Mouse (Mus musculus): ENCODE data around the gene Spint3. TPM values are rescaled to one million over a fixed set of nuclear protein-coding genes. Genes with fewer than 3 reads are reported as not detected.

Spint3 gene
- not detected in 2 replicates for polyA plus RNA-seq (2012; rRNA removed; ENCODE audit: low replicate concordance)

GRCm38 (mm10) chr2:164573359-164573758 lies at the start of gene Spint3:
TSS of gene Spint3 (minus strand) at chr2:164573459.

DNA sequence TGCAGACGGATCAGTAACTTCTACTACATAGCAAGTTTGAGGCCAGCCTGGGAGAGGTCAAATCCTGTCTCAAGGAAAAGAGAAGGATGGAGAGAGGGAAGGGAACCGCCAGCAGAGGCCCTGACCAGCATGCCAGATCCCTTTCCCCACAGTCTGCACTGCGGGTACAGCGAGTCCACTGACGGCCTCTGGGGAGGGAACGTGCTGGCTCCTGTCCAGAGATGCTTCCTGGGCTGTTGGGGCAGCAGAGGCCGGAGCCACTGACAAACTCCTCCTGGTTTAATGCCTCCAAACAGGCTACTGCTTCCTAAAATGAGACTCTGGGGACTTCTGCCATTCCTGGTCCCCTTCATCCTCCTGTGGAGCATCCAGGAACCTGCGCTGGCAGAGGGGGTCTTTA lies 40.2 kb upstream of the Spint3 start, which contains the start of the genes Wfdc6b and Wfdc8:
Wfdc6b (plus strand) TSS at position 52 of the 400 bp plus-strand sequence.
Wfdc8 (minus strand) TSS at position 156 of the 400 bp plus-strand sequence.

DNA sequence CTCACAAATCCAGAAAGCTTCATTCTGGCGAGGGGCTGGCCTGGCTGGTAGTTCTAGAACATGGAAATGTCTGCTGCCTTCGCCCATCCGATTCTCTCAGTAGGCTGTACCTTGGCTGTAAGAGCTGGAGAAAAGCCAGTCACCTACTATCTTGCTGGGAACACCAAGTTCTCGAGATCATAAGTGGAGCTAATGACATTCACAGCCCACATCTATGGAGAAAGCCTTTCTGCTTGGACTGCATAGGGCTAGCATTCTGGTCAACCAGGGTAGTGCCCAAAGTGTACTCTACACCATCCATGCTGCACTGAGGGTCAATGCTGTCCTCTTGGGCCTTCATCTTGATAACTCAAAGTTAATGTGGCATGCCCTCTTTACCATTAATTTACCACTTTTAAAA lies 20.2 kb upstream of the Spint3 start, which contains the start of gene Eppin:
Eppin (minus strand) TSS at position 101 of the 400 bp plus-strand sequence.

GRCm38 (mm10) chr2:164585025-164585725 lies 11.9 kb upstream of the Spint3 start, which contains the start of gene Wfdc6a:
TSS of gene Wfdc6a (minus strand) at chr2:164585447.

GRCm38 (mm10) chr2:164562391-164563188 lies 10.7 kb downstream of the Spint3 start, which contains the start of gene Wfdc2:
TSS of gene Wfdc2 (plus strand) at chr2:164562413.

Other genes with a start within 250 kb of the Spint3 start
- not detected in 2 replicates for gene Svs5, start 240.7 kb downstream of the Spint3 start, polyA plus RNA-seq (2012; rRNA removed; ENCODE audit: low replicate concordance)
- gene Slpi, start 184.4 kb downstream of the Spint3 start, polyA plus RNA-seq (2012; rRNA removed; ENCODE audit: low replicate concordance): 9.0 and 13.9 TPM in 2 replicates
- gene Rbpjl, start 170.3 kb downstream of the Spint3 start, polyA plus RNA-seq (2012; rRNA removed; ENCODE audit: low replicate concordance): 0.17 and 70.7 TPM in 2 replicates
- gene Matn4, start 168.3 kb downstream of the Spint3 start, polyA plus RNA-seq (2012; rRNA removed; ENCODE audit: low replicate concordance): 0.81 and 1.6 TPM in 2 replicates
- gene Sdc4, start 129.6 kb downstream of the Spint3 start, polyA plus RNA-seq (2012; rRNA removed; ENCODE audit: low replicate concordance): 26.7 and 44.6 TPM in 2 replicates
- gene Sys1, start 116.5 kb downstream of the Spint3 start, polyA plus RNA-seq (2012; rRNA removed; ENCODE audit: low replicate concordance): 289 and 485 TPM in 2 replicates
- 34.5 and 97.9 TPM in 2 replicates for gene Gm20458, start 112.5 kb downstream of the Spint3 start, polyA plus RNA-seq (2012; rRNA removed; ENCODE audit: low replicate concordance)
- gene Trp53tg5, start 99.7 kb downstream of the Spint3 start, polyA plus RNA-seq (2012; rRNA removed; ENCODE audit: low replicate concordance): not detected in 2 replicates
- 59.4 and 113 TPM in 2 replicates for gene Dbndd2, start 87.4 kb downstream of the Spint3 start, polyA plus RNA-seq (2012; rRNA removed; ENCODE audit: low replicate concordance)
- 196 and 283 TPM in 2 replicates for gene Pigt, start 75.9 kb downstream of the Spint3 start, polyA plus RNA-seq (2012; rRNA removed; ENCODE audit: low replicate concordance)
- 2.4 and 68.3 TPM in 2 replicates for gene Wfdc2, start 11.0 kb downstream of the Spint3 start, polyA plus RNA-seq (2012; rRNA removed; ENCODE audit: low replicate concordance)
- not detected in 2 replicates for gene Wfdc6a, start 12.0 kb upstream of the Spint3 start, polyA plus RNA-seq (2012; rRNA removed; ENCODE audit: low replicate concordance)
- gene Eppin, start 20.1 kb upstream of the Spint3 start, polyA plus RNA-seq (2012; rRNA removed; ENCODE audit: low replicate concordance): not detected in 2 replicates
- not detected in 2 replicates for gene Wfdc6b, start 40.1 kb upstream of the Spint3 start, polyA plus RNA-seq (2012; rRNA removed; ENCODE audit: low replicate concordance)
- gene Wfdc8, start 40.2 kb upstream of the Spint3 start, polyA plus RNA-seq (2012; rRNA removed; ENCODE audit: low replicate concordance): not detected in 2 replicates
- 0.16 TPM in 1 of 2 replicates, not detected in the other for gene Wfdc16, start 65.3 kb upstream of the Spint3 start, polyA plus RNA-seq (2012; rRNA removed; ENCODE audit: low replicate concordance)
- gene Wfdc10, start 82.6 kb upstream of the Spint3 start, polyA plus RNA-seq (2012; rRNA removed; ENCODE audit: low replicate concordance): 1.1 and 3.7 TPM in 2 replicates
- gene Wfdc9, start 83.1 kb upstream of the Spint3 start, polyA plus RNA-seq (2012; rRNA removed; ENCODE audit: low replicate concordance): not detected in 2 replicates
- not detected in 2 replicates for gene Wfdc11, start 100.6 kb upstream of the Spint3 start, polyA plus RNA-seq (2012; rRNA removed; ENCODE audit: low replicate concordance)
- 0.08 TPM in 1 of 2 replicates, not detected in the other for gene Wfdc13, start 111.6 kb upstream of the Spint3 start, polyA plus RNA-seq (2012; rRNA removed; ENCODE audit: low replicate concordance)
- gene Spint4, start 125.0 kb upstream of the Spint3 start, polyA plus RNA-seq (2012; rRNA removed; ENCODE audit: low replicate concordance): not detected in 2 replicates
- not detected in 2 replicates for gene Spint5, start 141.8 kb upstream of the Spint3 start, polyA plus RNA-seq (2012; rRNA removed; ENCODE audit: low replicate concordance)
- 1.2 TPM in 1 of 2 replicates, not detected in the other for gene Wfdc3, start 172.5 kb upstream of the Spint3 start, polyA plus RNA-seq (2012; rRNA removed; ENCODE audit: low replicate concordance)
- 23.0 and 61.4 TPM in 2 replicates for gene Dnttip1, start 172.5 kb upstream of the Spint3 start, polyA plus RNA-seq (2012; rRNA removed; ENCODE audit: low replicate concordance)
- 68.5 and 95.4 TPM in 2 replicates for gene Ube2c, start 196.4 kb upstream of the Spint3 start, polyA plus RNA-seq (2012; rRNA removed; ENCODE audit: low replicate concordance)
- gene Tnnc2, start 206.5 kb upstream of the Spint3 start, polyA plus RNA-seq (2012; rRNA removed; ENCODE audit: low replicate concordance): not detected in 2 replicates
- 16.0 and 24.1 TPM in 2 replicates for gene Snx21, start 212.4 kb upstream of the Spint3 start, polyA plus RNA-seq (2012; rRNA removed; ENCODE audit: low replicate concordance)
- gene Acot8, start 231.4 kb upstream of the Spint3 start, polyA plus RNA-seq (2012; rRNA removed; ENCODE audit: low replicate concordance): 157 and 164 TPM in 2 replicates
- 1.9 and 2.1 TPM in 2 replicates for gene Zswim3, start 231.6 kb upstream of the Spint3 start, polyA plus RNA-seq (2012; rRNA removed; ENCODE audit: low replicate concordance)
- gene Zswim1, start 249.2 kb upstream of the Spint3 start, polyA plus RNA-seq (2012; rRNA removed; ENCODE audit: low replicate concordance): 7.2 and 8.6 TPM in 2 replicates